ENCODE assay signal across 8 mouse cellular contexts in genomic region chr11:62606299-62607169, GRCm38 (mm10). TPM values are rescaled to one million over a fixed set of nuclear protein-coding genes. Genes with fewer than 3 reads are reported as not detected.
DNase-seq lines count a peak whose midpoint lies in the region; ATAC-seq and TF ChIP-seq lines count a peak whose summit lies in the region.

No protein-coding gene starts in this region.

- 43% methylated on average over 10 of the region's 10 CpGs for WGBS in lung, embryonic 14.5 days
- WGBS in embryonic facial prominence, embryonic 13.5 days = 61% methylated on average over 10 of the region's 10 CpGs
- 58% methylated on average over 10 of the region's 10 CpGs for WGBS in liver, embryonic 12.5 days (ENCODE audit: insufficient replicate concordance)
- WGBS in stomach, embryonic 16.5 days = 45% methylated on average over 10 of the region's 10 CpGs

- no peak for TF ChIP-seq CTCF in lung, embryonic 14.5 days (IDR thresholded peaks at IDR 0.05; ENCODE audit: low read depth)

- H3K36me3 ChIP-seq in lung, embryonic 14.5 days (ENCODE audit: insufficient read depth) = peaks cover 62% of the 10 kb centered on the region
- H3K36me3 ChIP-seq in embryonic facial prominence, embryonic 13.5 days = peaks cover 69% of the 10 kb centered on the region
- H3K36me3 ChIP-seq in liver, embryonic 12.5 days = peaks cover 69% of the 10 kb centered on the region
- H3K36me3 ChIP-seq in stomach, embryonic 16.5 days (ENCODE audit: control insufficient read depth, insufficient read depth, low read length) = peaks cover 25% of the 10 kb centered on the region

- no peaks in the 10 kb centered on the region for H3K9me3 ChIP-seq in lung, embryonic 14.5 days (ENCODE audit: low read depth, low read length)
- no peaks in the 10 kb centered on the region for H3K9me3 ChIP-seq in embryonic facial prominence, embryonic 13.5 days
- H3K9me3 ChIP-seq in liver, embryonic 12.5 days (replicated peaks) = no peaks in the 10 kb centered on the region
- no peaks in the 10 kb centered on the region for H3K9me3 ChIP-seq in stomach, embryonic 16.5 days (replicated peaks; ENCODE audit: control insufficient read depth, low read length)

- no peak overlapping the region for H3K9ac ChIP-seq in lung, embryonic 14.5 days
- peak overlapping the region; percentile 98; the same call in 1 of the 2 replicates for H3K9ac ChIP-seq in embryonic facial prominence, embryonic 13.5 days
- no peak overlapping the region for H3K9ac ChIP-seq in liver, embryonic 12.5 days
- peak overlapping the region; percentile 60; the same call in 1 of the 2 replicates for H3K9ac ChIP-seq in stomach, embryonic 16.5 days (ENCODE audit: low read length)

- H3K4me3 ChIP-seq in lung, embryonic 14.5 days (ENCODE audit: low read depth, low read length) = no peak overlapping the region
- no peak overlapping the region for H3K4me3 ChIP-seq in embryonic facial prominence, embryonic 13.5 days
- H3K4me3 ChIP-seq in liver, embryonic 12.5 days = no peak overlapping the region
- H3K4me3 ChIP-seq in stomach, embryonic 16.5 days (replicated peaks; ENCODE audit: low read length) = no peak overlapping the region

- H3K4me2 ChIP-seq in lung, embryonic 14.5 days = 0 out of 2 replicates have a peak overlapping the region, but pooled peaks have one; percentile 82
- peak overlapping the region; percentile 67; the same call in 1 of the 2 replicates for H3K4me2 ChIP-seq in embryonic facial prominence, embryonic 13.5 days
- peak overlapping the region; percentile 65; the same call in 1 of the 2 replicates for H3K4me2 ChIP-seq in liver, embryonic 12.5 days
- no peak overlapping the region for H3K4me2 ChIP-seq in stomach, embryonic 16.5 days (ENCODE audit: low read depth, low read length)

- H3K4me1 ChIP-seq in lung, embryonic 14.5 days (ENCODE audit: insufficient read depth) = peaks cover 10% of the 10 kb centered on the region
- peaks cover 38% of the 10 kb centered on the region for H3K4me1 ChIP-seq in embryonic facial prominence, embryonic 13.5 days
- H3K4me1 ChIP-seq in liver, embryonic 12.5 days = peaks cover 29% of the 10 kb centered on the region
- peaks cover 27% of the 10 kb centered on the region for H3K4me1 ChIP-seq in stomach, embryonic 16.5 days (ENCODE audit: control insufficient read depth, insufficient read depth, low read length)

- no peaks in the 10 kb centered on the region for H3K27me3 ChIP-seq in lung, embryonic 14.5 days (ENCODE audit: insufficient read depth, low read length)
- no peaks in the 10 kb centered on the region for H3K27me3 ChIP-seq in embryonic facial prominence, embryonic 13.5 days
- no peaks in the 10 kb centered on the region for H3K27me3 ChIP-seq in liver, embryonic 12.5 days (replicated peaks)
- H3K27me3 ChIP-seq in stomach, embryonic 16.5 days (ENCODE audit: control insufficient read depth, insufficient read depth, low read length) = no peaks in the 10 kb centered on the region

- DNase-seq in lung, embryonic 14.5 days = peak; percentile 30
- DNase-seq in lung, postnatal 10 days = no peak
- no peak for DNase-seq in thymus, postnatal 10 days (ENCODE audit: low spot score in 2 of 2)
- no peak for DNase-seq in urinary bladder, adult 18-20 months (ENCODE audit: low spot score in 2 of 2)
- DNase-seq in cerebellum, adult 18-20 months = no peak

- H3K27ac ChIP-seq in lung, embryonic 14.5 days (ENCODE audit: low read depth) = no peak overlapping the region
- H3K27ac ChIP-seq in embryonic facial prominence, embryonic 13.5 days = peak overlapping the region; percentile 58; the same call in 1 of the 2 replicates
- H3K27ac ChIP-seq in liver, embryonic 12.5 days = peak overlapping the region; percentile 96
- no peak overlapping the region for H3K27ac ChIP-seq in stomach, embryonic 16.5 days (ENCODE audit: low read length)

- ATAC-seq in lung, embryonic 14.5 days (ENCODE audit: insufficient read depth) = no peak
- no peak for ATAC-seq in embryonic facial prominence, embryonic 13.5 days (ENCODE audit: insufficient number of reproducible peaks, insufficient read depth, low FRiP score, low TSS enrichment, low read depth)
- ATAC-seq in liver, embryonic 12.5 days = 0 out of 2 replicates have a peak, but pooled peaks have one; percentile 2
- ATAC-seq in stomach, embryonic 16.5 days (ENCODE audit: insufficient read depth, low FRiP score) = no peak

RNA-seq across cellular contexts. Expression of gene Trpv2, which starts 32.2 kb away (rescaled TPM):
- 3.9 and 4.2 TPM in 2 replicates for polyA plus RNA-seq in lung, embryonic 14.5 days (2014; fragmentation: Nextera tagmentation; extraction: Ambion mirVana)
- polyA plus RNA-seq in embryonic facial prominence, embryonic 13.5 days (2015; fragmentation: Nextera tagmentation; extraction: Ambion mirVana) = 3.0 and 3.5 TPM in 2 replicates
- 8.0 and 9.0 TPM in 2 replicates for polyA plus RNA-seq in liver, embryonic 12.5 days (2016; fragmentation: Nextera tagmentation; extraction: Ambion mirVana)
- polyA plus RNA-seq in stomach, embryonic 16.5 days (2015; fragmentation: Nextera tagmentation; extraction: Ambion mirVana) = 20.9 and 22.2 TPM in 2 replicates

RNA-seq across cellular contexts. Expression of gene Lrrc75a, which starts 41.8 kb away (rescaled TPM):
- polyA plus RNA-seq in lung, embryonic 14.5 days (2014; fragmentation: Nextera tagmentation; extraction: Ambion mirVana) = 14.1 and 16.4 TPM in 2 replicates
- polyA plus RNA-seq in embryonic facial prominence, embryonic 13.5 days (2015; fragmentation: Nextera tagmentation; extraction: Ambion mirVana) = 14.0 and 18.4 TPM in 2 replicates
- 3.4 and 3.7 TPM in 2 replicates for polyA plus RNA-seq in liver, embryonic 12.5 days (2016; fragmentation: Nextera tagmentation; extraction: Ambion mirVana)
- 5.3 and 5.6 TPM in 2 replicates for polyA plus RNA-seq in stomach, embryonic 16.5 days (2015; fragmentation: Nextera tagmentation; extraction: Ambion mirVana)

RNA-seq across cellular contexts. Expression of gene Mmgt2, which starts 41.9 kb away (rescaled TPM):
- polyA plus RNA-seq in lung, embryonic 14.5 days (2014; fragmentation: Nextera tagmentation; extraction: Ambion mirVana) = 42.7 and 42.8 TPM in 2 replicates
- 60.4 and 64.0 TPM in 2 replicates for polyA plus RNA-seq in embryonic facial prominence, embryonic 13.5 days (2015; fragmentation: Nextera tagmentation; extraction: Ambion mirVana)
- polyA plus RNA-seq in liver, embryonic 12.5 days (2016; fragmentation: Nextera tagmentation; extraction: Ambion mirVana) = 15.0 and 17.0 TPM in 2 replicates
- 39.6 and 42.1 TPM in 2 replicates for polyA plus RNA-seq in stomach, embryonic 16.5 days (2015; fragmentation: Nextera tagmentation; extraction: Ambion mirVana)

RNA-seq across cellular contexts. Expression of gene Ubb, which starts 55.6 kb away (rescaled TPM):
- polyA plus RNA-seq in lung, embryonic 14.5 days (2014; fragmentation: Nextera tagmentation; extraction: Ambion mirVana) = 2,928 and 2,952 TPM in 2 replicates
- 3,261 and 3,547 TPM in 2 replicates for polyA plus RNA-seq in embryonic facial prominence, embryonic 13.5 days (2015; fragmentation: Nextera tagmentation; extraction: Ambion mirVana)
- 1,472 and 1,525 TPM in 2 replicates for polyA plus RNA-seq in liver, embryonic 12.5 days (2016; fragmentation: Nextera tagmentation; extraction: Ambion mirVana)
- polyA plus RNA-seq in stomach, embryonic 16.5 days (2015; fragmentation: Nextera tagmentation; extraction: Ambion mirVana) = 2,665 and 2,674 TPM in 2 replicates

Comparison
In these comparisons a context has a peak if more than half of its experiments do, and no peak if none do; other contexts are left out.
1. H3K27ac ChIP-seq: peak in embryonic facial prominence, embryonic 13.5 days (single experiment) and liver, embryonic 12.5 days (single experiment); none in lung, embryonic 14.5 days (single experiment) and stomach, embryonic 16.5 days (single experiment).
2. H3K9ac ChIP-seq: peak in embryonic facial prominence, embryonic 13.5 days (single experiment) and stomach, embryonic 16.5 days (single experiment); none in lung, embryonic 14.5 days (single experiment) and liver, embryonic 12.5 days (single experiment).